In genomic region chr17:14371606-14372005, GRCm38 (mm10) we compare ENCODE assay signal across 8 mouse cellular contexts.
DNase-seq lines count a peak whose midpoint lies in the region.

No protein-coding gene starts in this region.

- peak; percentile 8 for DNase-seq in cerebellum, adult 11-12 months
- DNase-seq in cerebellum, postnatal 4 days (ENCODE audit: low spot score in 2 of 2), result no peak
- peak; percentile 51 for DNase-seq in testis, postnatal 14 days (ENCODE audit: low spot score)
- DNase-seq in testis, postnatal 10 days (ENCODE audit: low spot score), result no peak
- DNase-seq in kidney, postnatal 36 days, result peak; percentile 75 to 78
- DNase-seq in skeletal muscle tissue, adult 2 months (ENCODE audit: low read depth, low spot score), result peak; percentile 29
- DNase-seq in spleen, postnatal 10 days (ENCODE audit: low spot score in 2 of 2), result no peak
- no peak for DNase-seq in left cerebral cortex, postnatal 4 days

- intact Hi-C loops in left cerebral cortex, postnatal 4 days (cut with DNase I), result no loop called here

Comparison
In these comparisons a context has a peak if more than half of its experiments do, and no peak if none do; other contexts are left out.
1. DNase-seq: peak in cerebellum, adult 11-12 months (single experiment), testis, postnatal 14 days (single experiment), kidney, postnatal 36 days (2 of 2) and skeletal muscle tissue, adult 2 months (single experiment); none in cerebellum, postnatal 4 days (0 of 2), testis, postnatal 10 days (single experiment), spleen, postnatal 10 days (0 of 2) and left cerebral cortex, postnatal 4 days (single experiment).